Mouse (Mus musculus) embryo, embryonic 9.5 days (tissue): ENCODE measurements around the gene Stk11.

Experiments used
- DNase-seq: peaks from one replicate; pipeline ENCODE4 v3.0.0-alpha.2; 2017; ENCODE audit errors: extremely low spot score

Gene Stk11

DNA sequence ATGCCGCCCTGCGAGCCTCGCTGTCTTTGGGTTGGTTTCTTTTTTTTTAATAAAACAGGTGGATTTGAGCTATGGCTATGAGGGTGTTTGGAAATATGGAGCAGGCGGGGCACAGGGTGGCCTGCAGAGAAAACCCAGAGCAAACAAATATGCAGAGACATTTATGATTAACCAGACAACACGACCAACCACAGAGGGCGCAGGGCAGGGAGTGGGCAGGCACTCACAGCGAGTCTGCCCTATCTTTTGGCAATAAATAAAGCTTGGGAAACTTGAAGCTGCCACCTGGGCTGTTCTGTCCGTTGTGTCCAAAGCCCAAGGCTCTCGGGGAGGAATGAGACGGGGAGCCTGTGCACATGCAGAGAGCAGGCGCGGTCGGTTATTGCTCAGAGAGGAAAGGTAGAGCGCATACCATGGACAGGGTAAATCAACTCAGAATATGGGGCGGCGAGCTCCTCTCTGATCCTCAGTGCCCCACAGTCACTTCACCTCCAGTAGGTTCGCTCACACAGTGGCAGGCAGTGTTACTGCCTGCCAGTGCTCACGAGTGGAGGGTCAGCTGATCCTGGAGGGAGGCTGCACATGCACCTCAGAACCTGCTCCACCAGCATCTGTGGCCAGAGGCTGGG lies 14.9 kb downstream of the Stk11 start:
- DNase-seq: no peak

- peak; percentile 73 for DNase-seq
Observed at GRCm38 (mm10) chr10:80131316-80131951, 15.8 kb downstream of the Stk11 start.

DNA sequence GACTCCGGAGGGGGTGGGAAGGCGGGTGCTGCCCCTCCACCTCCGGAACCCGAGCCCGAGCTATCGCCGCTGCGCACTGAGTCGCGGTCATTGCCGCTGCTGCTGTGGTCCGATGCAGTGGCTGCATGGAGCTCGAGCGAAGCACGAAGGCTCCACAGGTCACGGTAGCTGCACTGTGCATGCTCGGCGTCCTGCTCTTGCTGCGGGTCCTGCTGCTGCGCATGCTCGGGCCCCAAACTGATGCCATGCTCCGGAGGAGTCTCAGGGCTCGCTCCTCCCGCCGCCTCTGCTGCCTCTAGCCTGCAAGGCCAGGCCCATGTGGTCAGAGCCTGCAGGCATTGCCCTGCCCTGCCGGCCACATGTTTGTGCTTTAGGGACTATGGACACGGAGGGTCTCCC lies 16.3 kb downstream of the Stk11 start:
- peak; percentile 48 for DNase-seq

DNA sequence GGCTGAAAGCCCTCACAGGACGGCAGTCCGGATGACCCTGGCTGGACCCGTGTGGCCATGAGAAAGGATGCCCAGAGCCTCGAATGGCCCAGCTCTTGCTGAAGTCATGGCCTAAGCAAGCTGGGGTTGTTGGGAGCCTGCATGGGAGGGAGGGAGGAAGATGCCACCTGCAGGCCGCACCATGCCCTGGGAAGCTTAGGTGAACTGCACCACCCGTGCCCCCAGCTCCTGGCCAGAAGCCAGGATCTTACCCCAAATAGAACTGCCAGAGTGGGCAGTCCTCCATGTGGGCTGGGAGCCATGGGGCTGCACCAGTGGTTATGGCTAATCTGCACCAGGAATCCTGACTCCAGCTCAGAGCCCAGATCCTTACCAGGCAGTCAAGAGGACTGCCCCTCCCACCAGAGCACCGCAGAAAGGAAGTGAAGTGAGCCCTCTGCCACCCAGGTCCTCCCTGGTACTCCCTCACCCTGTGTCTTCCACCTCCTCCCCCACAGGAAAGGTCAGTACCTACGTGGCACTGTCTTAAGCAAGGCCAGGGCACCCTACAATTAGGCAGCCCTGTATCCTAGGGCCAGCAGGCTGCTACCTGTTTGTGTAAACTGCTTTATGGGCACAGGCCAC lies 17.7 kb downstream of the Stk11 start:
- no peak for DNase-seq

DNA sequence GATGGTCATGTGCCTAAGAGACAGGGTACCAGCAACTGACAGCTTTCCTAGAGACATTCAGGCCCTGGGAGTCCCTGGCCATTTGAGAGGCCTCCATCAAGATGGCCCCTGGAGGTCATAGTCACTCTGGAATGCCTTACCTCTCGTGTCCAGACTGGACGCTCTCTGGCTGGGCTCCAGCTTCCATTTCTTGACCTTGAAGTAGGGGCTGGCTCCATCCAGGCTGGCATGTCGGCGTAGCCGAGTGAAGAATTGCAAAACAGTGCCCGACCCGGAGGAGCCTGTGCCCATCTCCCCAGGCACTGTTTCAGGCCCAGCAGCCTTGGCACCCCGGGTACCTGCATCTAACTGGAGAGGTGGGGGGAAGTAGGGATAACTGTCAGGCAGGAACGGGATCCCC lies 18.8 kb downstream of the Stk11 start:
- DNase-seq: no peak

GRCm38 (mm10) chr10:80135161-80135560 lies 19.6 kb downstream of the Stk11 start:
- DNase-seq: no peak

GRCm38 (mm10) chr10:80135641-80136040 lies 20.0 kb downstream of the Stk11 start:
- no peak for DNase-seq

DNA sequence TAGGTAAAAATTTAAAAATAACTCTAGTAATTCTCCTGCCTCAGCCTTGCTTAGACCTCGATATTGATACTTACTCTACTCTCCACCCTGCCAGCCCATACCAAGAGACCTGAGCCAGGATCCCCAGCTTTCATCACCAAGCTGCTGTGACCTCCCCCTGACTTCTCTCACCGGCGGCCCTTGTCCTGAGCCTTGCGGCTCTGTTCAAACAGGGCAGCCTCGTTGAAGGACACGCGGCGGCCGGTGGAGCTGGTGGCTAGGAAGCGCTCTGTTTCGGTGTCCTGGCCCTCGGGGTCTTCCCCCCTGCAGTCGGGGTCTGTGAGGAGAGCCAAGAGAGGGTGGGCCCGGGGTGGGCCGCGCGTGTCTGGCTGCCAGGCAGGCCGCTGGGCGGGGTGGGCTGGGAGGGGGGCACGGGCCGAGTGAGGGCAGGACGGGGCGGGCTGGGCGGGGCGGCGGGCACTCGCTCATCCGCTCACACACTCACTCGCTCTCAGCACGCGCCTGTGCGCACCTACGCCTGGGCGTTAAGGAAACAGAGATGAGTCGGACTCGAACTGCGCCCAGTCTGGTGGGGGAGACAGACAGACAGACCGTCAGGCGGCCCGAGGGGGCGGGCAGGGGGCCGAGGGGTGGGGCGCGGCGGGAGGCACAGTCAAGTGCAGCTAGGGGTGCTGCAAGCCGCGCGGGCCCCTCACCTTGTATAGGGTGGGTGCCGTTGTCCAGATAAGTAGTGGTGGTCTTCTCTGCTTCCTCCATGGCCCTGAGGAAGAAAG lies 20.8 kb downstream of the Stk11 start:
- DNase-seq: no peak

DNA sequence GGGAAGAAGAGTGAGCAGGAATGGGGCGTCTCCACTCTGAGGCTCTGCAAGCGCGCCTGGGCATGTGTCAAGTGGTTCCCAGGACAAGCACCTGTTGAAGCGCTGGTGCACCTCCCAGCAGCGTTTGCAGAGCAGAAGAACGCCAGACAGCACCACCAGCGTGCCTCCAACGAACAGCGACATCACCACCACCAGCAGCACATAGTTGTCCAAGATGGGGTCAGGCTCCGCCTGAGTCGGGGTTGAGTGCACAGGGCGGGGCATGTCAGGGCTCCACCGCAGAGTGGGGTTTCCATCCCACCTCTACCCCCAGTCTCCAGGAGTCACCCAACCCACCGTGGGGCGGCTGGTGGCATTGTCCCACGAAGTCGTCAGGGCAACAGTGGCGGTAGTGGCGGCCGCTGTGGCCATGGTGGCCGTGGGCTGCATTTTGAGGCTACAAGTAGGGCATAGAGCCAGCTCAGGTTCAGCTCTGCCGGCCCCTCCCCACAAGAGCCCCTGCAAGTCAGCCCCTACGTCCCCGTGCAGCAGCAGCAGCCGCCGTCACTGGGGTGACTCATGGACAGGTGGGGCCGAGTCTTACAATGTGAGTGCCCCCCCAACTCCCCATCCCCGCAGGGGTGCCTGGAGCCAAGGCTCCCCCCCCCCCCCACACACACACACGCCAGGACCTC lies 21.5 kb downstream of the Stk11 start:
- DNase-seq: peak; percentile 43

GRCm38 (mm10) chr10:80137626-80138552 lies 22.3 kb downstream of the Stk11 start:
- DNase-seq: no peak

DNA sequence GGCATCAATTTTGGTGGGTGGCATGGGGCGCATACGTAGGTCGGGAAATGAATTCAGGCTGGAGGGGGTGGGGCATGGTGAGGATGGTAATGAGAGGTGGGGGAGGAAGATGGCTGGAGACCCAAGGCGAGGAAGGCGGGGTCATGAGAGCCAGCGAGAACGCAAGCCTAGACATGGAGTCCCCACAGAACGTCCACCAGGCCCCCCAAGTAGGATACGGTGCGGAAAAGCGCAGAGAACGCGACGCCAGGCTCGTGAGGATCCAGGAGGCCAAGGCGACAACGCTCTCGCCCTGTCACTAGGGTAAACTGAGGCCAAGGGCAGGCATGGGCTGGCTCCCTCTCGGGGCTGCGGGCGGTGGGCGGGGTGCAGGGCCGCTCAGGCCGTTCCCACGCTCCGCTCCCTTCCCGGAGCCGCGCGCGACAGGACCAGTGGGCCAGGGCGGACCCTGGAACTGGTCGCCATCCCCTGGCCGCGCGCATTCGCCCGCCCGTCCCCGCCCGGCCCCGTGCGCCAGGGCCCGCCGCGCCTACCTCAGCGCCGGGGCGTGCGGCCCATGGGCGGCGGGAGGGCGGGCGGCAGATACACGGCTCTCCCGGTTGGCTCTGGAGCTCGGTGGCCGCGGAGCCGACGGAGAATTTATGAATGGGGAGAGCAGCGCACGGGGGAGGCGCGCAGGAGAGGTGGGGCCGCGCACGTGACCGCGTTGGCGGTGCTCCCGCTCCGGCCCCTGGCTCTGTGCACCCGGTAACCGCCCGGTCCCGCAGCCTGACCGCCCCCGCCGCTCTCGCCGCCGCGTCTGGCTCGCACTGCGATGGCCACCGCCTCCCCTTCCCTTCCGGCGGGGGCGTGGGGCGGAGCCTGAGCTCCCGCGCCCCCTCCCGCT lies 23.2 kb downstream of the Stk11 start, which contains the start of gene Atp5d:
Gene Atp5d (plus strand): TSS at position 80 of the 886 bp plus-strand sequence.
- DNase-seq: peak; percentile 59

DNA sequence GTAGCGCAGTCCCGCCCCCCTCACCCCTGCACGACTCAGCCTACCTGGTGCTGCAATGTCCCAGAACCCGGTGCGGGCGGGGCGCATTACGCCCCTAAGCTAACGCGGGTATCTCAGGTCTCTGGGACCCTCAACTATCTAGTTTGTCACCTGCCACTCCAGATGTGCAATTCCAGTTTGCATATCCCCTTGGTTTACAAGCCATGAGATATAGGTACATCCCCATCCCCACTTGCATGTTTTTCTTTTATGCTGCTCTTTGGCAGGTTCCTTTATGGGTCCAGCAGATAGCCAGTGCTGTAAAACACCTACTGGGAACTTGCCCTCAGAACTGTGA lies 23.8 kb downstream of the Stk11 start:
- no peak for DNase-seq

- no peak for DNase-seq
Observed at GRCm38 (mm10) chr10:80139975-80140665, 24.5 kb downstream of the Stk11 start.

- no peak for DNase-seq
Observed at GRCm38 (mm10) chr10:80140666-80141035, 25.0 kb downstream of the Stk11 start, which contains the start of gene Cbarp. Gene Cbarp (minus strand): TSS chr10:80140835.

GRCm38 (mm10) chr10:80141243-80141642 lies 25.6 kb downstream of the Stk11 start:
- DNase-seq: peak; percentile 94

GRCm38 (mm10) chr10:80141786-80142529 lies 26.4 kb downstream of the Stk11 start:
- peak; percentile 96 for DNase-seq

GRCm38 (mm10) chr10:80142530-80142925 lies 26.9 kb downstream of the Stk11 start:
- no peak for DNase-seq

DNA sequence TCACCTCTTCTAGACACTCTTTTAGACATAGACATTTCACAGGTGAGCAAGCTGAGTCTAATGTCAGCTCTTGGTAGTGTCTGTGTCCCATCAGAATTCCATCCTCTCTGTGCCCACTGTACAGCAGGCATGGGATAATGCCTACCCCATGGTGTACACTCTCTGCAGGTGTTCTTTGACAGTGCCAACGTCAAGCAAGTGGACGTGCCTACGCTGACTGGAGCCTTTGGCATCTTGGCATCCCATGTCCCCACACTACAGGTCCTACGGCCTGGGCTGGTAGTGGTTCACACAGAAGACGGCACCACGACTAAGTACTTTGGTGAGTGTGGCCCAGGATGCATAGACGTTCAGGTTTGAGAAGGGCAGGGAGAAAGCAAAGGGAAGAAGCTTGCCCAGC lies 28.1 kb downstream of the Stk11 start:
- DNase-seq: no peak

GRCm38 (mm10) chr10:80144159-80144558 lies 28.6 kb downstream of the Stk11 start:
- DNase-seq: no peak
